Mouse (Mus musculus): ENCODE data around the gene Elac2. TPM values are rescaled to one million over a fixed set of nuclear protein-coding genes. Genes with fewer than 3 reads are reported as not detected.

The Elac2 gene
- total and polyA plus RNA-seq, 3 experiments = 66.8 to 88.2 (median 74.1) TPM

DNA sequence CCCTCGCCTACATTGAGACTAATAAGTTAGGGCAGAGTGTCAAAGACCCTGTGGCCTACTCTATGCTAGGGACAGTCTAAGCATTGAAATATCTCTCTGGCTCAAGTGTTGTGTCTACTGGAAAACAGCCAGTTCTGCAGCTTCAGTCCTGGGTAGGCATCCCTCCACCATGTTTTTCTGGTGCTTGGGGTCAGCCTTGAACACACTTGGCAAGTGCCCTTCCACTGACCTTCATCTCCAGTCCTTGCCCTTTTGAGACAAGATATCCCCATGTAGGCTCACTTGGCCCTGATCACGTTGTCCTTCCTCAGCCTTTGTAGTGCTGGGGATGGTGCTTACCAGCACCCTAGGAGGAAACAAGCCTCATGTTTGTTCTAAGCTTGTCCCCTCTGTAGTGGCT is 9.7 kb downstream of the Elac2 start:
- Histone ChIP-seq H3K36me3 (replicated peaks in 1 of 2; ENCODE audit: control insufficient read depth in 1 of 2, insufficient read depth in 1 of 2, low read length in 1 of 2) (peaks cover 81 to 96% of the 10 kb centered on the region in 2 experiments), H3K4me2 (ENCODE audit: insufficient read depth, low read depth, poor library complexity, severe bottlenecking) (no peak overlapping the region), H3K27me3 (replicated peaks) (no peaks in the 10 kb centered on the region), H3K4me3 (replicated peaks in 1 of 3; ENCODE audit: low read depth in 2 of 3, low read length in 2 of 3, poor library complexity in 1 of 3) (no peak overlapping the region), H3K79me2 (replicated peaks; ENCODE audit: control insufficient read depth, extremely low read depth, insufficient read depth, poor library complexity, severe bottlenecking) (no peaks in the 10 kb centered on the region), H3K4me1 (ENCODE audit: control insufficient read depth in 1 of 2, insufficient read depth in 2 of 2) (no peaks in the 10 kb centered on the region), H3K27ac (ENCODE audit: insufficient read depth, low read depth) (no peak overlapping the region), H3K9ac (ENCODE audit: insufficient read depth, low read depth) (no peak overlapping the region), H3K9me3 (replicated peaks; ENCODE audit: low read length) (no peaks in the 10 kb centered on the region)
- no peak for DNase-seq (ENCODE audit: extremely low read depth)
- dilution Hi-C loops (cut with MboI; ENCODE audit: extremely low pct_ligation_motif_present, extremely low pct_unique_long_range_greater_than_20kb, low sequenced_read_pairs) = no loop called here
- in situ Hi-C loops (cut with MboI; ENCODE audit: low pct_ligation_motif_present, low pct_unique_long_range_greater_than_20kb, low sequenced_read_pairs) = no loop called here
- TF ChIP-seq RCOR1 (conservative IDR thresholded peaks at IDR 0.05; ENCODE audit: low read depth, low read length) = no peak
- no peak for TF ChIP-seq POLR2A (IDR thresholded peaks at IDR 0.05; ENCODE audit: low read depth, low read length)
- no peak for TF ChIP-seq MEF2A (IDR thresholded peaks at IDR 0.05; ENCODE audit: borderline replicate concordance, low read depth, low read length)
- TF ChIP-seq ZMIZ1 (IDR thresholded peaks at IDR 0.05; ENCODE audit: low read depth, low read length) = no peak
- TF ChIP-seq SIN3A (IDR thresholded peaks at IDR 0.05; ENCODE audit: low read length) = no peak
- no peak for TF ChIP-seq PAX5 (IDR thresholded peaks at IDR 0.05; ENCODE audit: low read length)
- TF ChIP-seq MYC (IDR thresholded peaks at IDR 0.05; ENCODE audit: low read depth, low read length) = no peak
- TF ChIP-seq BHLHE40 (IDR thresholded peaks at IDR 0.05; ENCODE audit: low read depth, low read length) = no peak
- no peak for TF ChIP-seq MXI1 (IDR thresholded peaks at IDR 0.05; ENCODE audit: low read depth, low read length)
- no peak for TF ChIP-seq NELFE (IDR thresholded peaks at IDR 0.05; ENCODE audit: low read depth, low read length)
- no peak for TF ChIP-seq JUN (IDR thresholded peaks at IDR 0.05; ENCODE audit: insufficient read depth, low read depth, low read length)
- TF ChIP-seq MAX (IDR thresholded peaks at IDR 0.05; ENCODE audit: low read length) = no peak
- TF ChIP-seq EP300 (IDR thresholded peaks at IDR 0.05; ENCODE audit: low read length) = no peak
- TF ChIP-seq ZNF384 (IDR thresholded peaks at IDR 0.05; ENCODE audit: low read depth, low read length) = no peak
- TF ChIP-seq SMC3 (IDR thresholded peaks at IDR 0.05; ENCODE audit: low read depth, low read length) = no peak
- TF ChIP-seq ZKSCAN1 (IDR thresholded peaks at IDR 0.05; ENCODE audit: borderline replicate concordance, low read depth, low read length) = no peak
- TF ChIP-seq JUND (conservative IDR thresholded peaks at IDR 0.05; ENCODE audit: low read depth, low read length) = no peak

GRCm38 (mm10) chr11:64998439-64998838 is 19.6 kb downstream of the Elac2 start:
- no peak overlapping the region for H3K4me3 ChIP-seq (replicated peaks in 1 of 3; ENCODE audit: low read depth in 2 of 3, low read length in 2 of 3, poor library complexity in 1 of 3)
- no peak overlapping the region for H3K27ac ChIP-seq (ENCODE audit: insufficient read depth, low read depth)
- in situ Hi-C loops (cut with MboI; ENCODE audit: low pct_ligation_motif_present, low pct_unique_long_range_greater_than_20kb, low sequenced_read_pairs) (no loop called here), dilution Hi-C loops (cut with MboI; ENCODE audit: extremely low pct_ligation_motif_present, extremely low pct_unique_long_range_greater_than_20kb, low sequenced_read_pairs) (no loop called here)
- H3K4me1 ChIP-seq (ENCODE audit: control insufficient read depth in 1 of 2, insufficient read depth in 2 of 2) = no peaks in the 10 kb centered on the region
- TF ChIP-seq EP300 (IDR thresholded peaks at IDR 0.05; ENCODE audit: low read length) = no peak
- no peak for TF ChIP-seq USF2 (conservative IDR thresholded peaks at IDR 0.05; ENCODE audit: low read depth, low read length)
- no peak for TF ChIP-seq CTCF (conservative IDR thresholded peaks at IDR 0.05 in 1 of 2, IDR thresholded peaks at IDR 0.05 in 1 of 2; ENCODE audit: low read depth in 2 of 2, low read length in 2 of 2)
- no peak for TF ChIP-seq MAX (IDR thresholded peaks at IDR 0.05; ENCODE audit: low read length)
- no peak for TF ChIP-seq GABPA (IDR thresholded peaks at IDR 0.05; ENCODE audit: insufficient replicate concordance, low read depth, low read length)
- no peak for TF ChIP-seq TCF12 (IDR thresholded peaks at IDR 0.05; ENCODE audit: low read depth, low read length)
- no peak for TF ChIP-seq NELFE (IDR thresholded peaks at IDR 0.05; ENCODE audit: low read depth, low read length)
- no peak for TF ChIP-seq ZKSCAN1 (IDR thresholded peaks at IDR 0.05; ENCODE audit: borderline replicate concordance, low read depth, low read length)
- no peak for TF ChIP-seq MAZ (IDR thresholded peaks at IDR 0.05; ENCODE audit: low read depth, low read length)
- no peak for TF ChIP-seq PAX5 (IDR thresholded peaks at IDR 0.05; ENCODE audit: low read length)
- no peak for TF ChIP-seq HCFC1 (IDR thresholded peaks at IDR 0.05; ENCODE audit: low read depth, low read length)
- TF ChIP-seq MAFK (IDR thresholded peaks at IDR 0.05; ENCODE audit: insufficient replicate concordance, low read length) = no peak
- TF ChIP-seq BHLHE40 (IDR thresholded peaks at IDR 0.05; ENCODE audit: low read depth, low read length) = no peak
- no peak for TF ChIP-seq MXI1 (IDR thresholded peaks at IDR 0.05; ENCODE audit: low read depth, low read length)
- no peak for TF ChIP-seq TBP (conservative IDR thresholded peaks at IDR 0.05; ENCODE audit: low read depth, low read length)
- no peak for TF ChIP-seq SIN3A (IDR thresholded peaks at IDR 0.05; ENCODE audit: low read length)
- TF ChIP-seq CHD2 (IDR thresholded peaks at IDR 0.05; ENCODE audit: low read length) = no peak
- TF ChIP-seq POLR2A (IDR thresholded peaks at IDR 0.05; ENCODE audit: low read depth, low read length) = no peak
- no peak for TF ChIP-seq JUN (IDR thresholded peaks at IDR 0.05; ENCODE audit: insufficient read depth, low read depth, low read length)
- DNase-seq (ENCODE audit: extremely low read depth) = no peak
- H3K4me2 ChIP-seq (ENCODE audit: insufficient read depth, low read depth, poor library complexity, severe bottlenecking) = no peak overlapping the region
- H3K36me3 ChIP-seq (replicated peaks in 1 of 2; ENCODE audit: control insufficient read depth in 1 of 2, insufficient read depth in 1 of 2, low read length in 1 of 2) = peaks cover 89 to 92% of the 10 kb centered on the region in 2 experiments
- no peaks in the 10 kb centered on the region for H3K27me3 ChIP-seq (replicated peaks)
- no peak overlapping the region for H3K9ac ChIP-seq (ENCODE audit: insufficient read depth, low read depth)
- no peaks in the 10 kb centered on the region for H3K9me3 ChIP-seq (replicated peaks; ENCODE audit: low read length)
- no peaks in the 10 kb centered on the region for H3K79me2 ChIP-seq (replicated peaks; ENCODE audit: control insufficient read depth, extremely low read depth, insufficient read depth, poor library complexity, severe bottlenecking)
